Mouse (Mus musculus) heart, postnatal 0 days (tissue): ENCODE results near the gene Stim1. TPM values are rescaled to one million over a fixed set of nuclear protein-coding genes. Genes with fewer than 3 reads are reported as not detected.
A peak's percentile ranks its signal among the peaks of the same experiment; 100 is the strongest.

Experiments used
- ATAC-seq: fragments of 200-750 bp; cut with Nextera tagmentation; 2 replicates; pipeline ENCODE4 v1.8.0; 2017; ENCODE audit warnings: low read depth, moderate number of reproducible peaks, moderate library complexity; ENCODE audit not compliant: insufficient read depth
- DNase-seq: peaks from one replicate; pipeline ENCODE4 v3.0.0-alpha.2; 2016; ENCODE audit warnings: low spot score
- H3K27ac ChIP-seq: fragments of 300-500 bp; sonication (generic); 2 replicates; pipeline ENCODE4 v1.5.1; 2014; ENCODE audit warnings: low read depth, mild to moderate bottlenecking
- H3K27me3 ChIP-seq: fragments of 300-500 bp; sonication (generic); 2 replicates; pipeline ENCODE4 v1.6.1; 2014; ENCODE audit warnings: low read length, mixed read lengths; ENCODE audit not compliant: control insufficient read depth, insufficient read depth
- H3K36me3 ChIP-seq: fragments of 300-500 bp; sonication (generic); replicated peaks from 2 replicates; pipeline ENCODE4 v1.6.1; 2014; ENCODE audit warnings: low read length, mixed read lengths; ENCODE audit not compliant: control insufficient read depth, insufficient read depth
- H3K4me1 ChIP-seq: fragments of 300-500 bp; sonication (generic); 2 replicates; pipeline ENCODE4 v1.6.1; 2014; ENCODE audit warnings: antibody characterized with exemption; ENCODE audit not compliant: control insufficient read depth, insufficient read depth
- H3K4me2 ChIP-seq: fragments of 300-500 bp; sonication (generic); 2 replicates; pipeline ENCODE4 v1.6.1; 2014; ENCODE audit warnings: low read depth, mild to moderate bottlenecking, low read length, moderate library complexity
- H3K4me3 ChIP-seq: fragments of 300-500 bp; sonication (generic); 2 replicates; pipeline ENCODE4 v1.5.1; 2014; ENCODE audit warnings: low read depth, low read length
- H3K9ac ChIP-seq: fragments of 300-500 bp; sonication (generic); replicated peaks from 2 replicates; pipeline ENCODE4 v1.6.1; 2014; ENCODE audit warnings: low read depth, low read length, mixed read lengths
- H3K9me3 ChIP-seq: fragments of 300-500 bp; sonication (generic); replicated peaks from 2 replicates; pipeline ENCODE4 v1.6.1; 2016; ENCODE audit warnings: low read length; ENCODE audit not compliant: control insufficient read depth
- CTCF ChIP-seq: IDR thresholded peaks from 2 replicates; pipeline ENCODE4 v1.5.1; 2016; ENCODE audit warnings: antibody characterized with exemption, control low read depth, low read depth
- EP300 ChIP-seq: IDR thresholded peaks from 2 replicates; pipeline ENCODE4 v1.6.1; 2016; ENCODE audit warnings: antibody characterized with exemption, low read depth
- WGBS: fragments of 180-500 bp; shearing (Covaris S2); extraction: QIAGEN DNeasy Blood & Tissue Kit; methylation state at CpG from one replicate; pipeline ENCODE4 v1.1.7; 2014; 5-methylcytosine and 5-hydroxymethylcytosine counted together
- polyA plus RNA-seq: library from polyadenylated mRNA; unstranded; fragments of >200 nt; fragmentation: Nextera tagmentation; extraction: Ambion mirVana; gene quantifications from 2 replicates; pipeline ENCODE4 v1.2.1, GENCODE M21; 2015
- total RNA-seq: library from RNA; depleted of rRNA; stranded (reverse); fragments of >200 nt; gene quantifications from 2 replicates; pipeline ENCODE4 v1.2.3, GENCODE M21; 2014; ENCODE audit warnings: low replicate concordance

The Stim1 gene
- total and polyA plus RNA-seq, 2 experiments from 2014 or later, result 11.4 to 59.0 TPM

DNA sequence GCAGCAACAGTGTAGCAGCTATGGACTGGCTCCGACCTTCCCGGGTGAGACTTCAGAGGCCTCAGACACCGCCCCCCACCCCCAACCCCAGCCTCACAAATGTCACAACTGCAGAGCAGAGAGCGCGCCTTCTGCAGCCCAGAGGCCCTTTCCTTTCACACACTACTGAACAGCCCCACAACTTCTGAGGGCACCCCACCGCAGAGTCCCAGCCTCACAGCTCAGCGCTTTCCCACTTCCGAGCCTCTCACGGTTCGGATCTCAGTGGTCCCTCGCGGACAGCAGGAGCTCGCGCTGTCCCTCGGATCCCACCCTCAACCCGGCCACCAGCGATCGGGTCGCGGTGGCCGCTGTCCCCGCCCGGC is 18.1 kb upstream of the Stim1 start:
- peak overlapping the region; percentile 93 for H3K4me3 ChIP-seq
- H3K4me1 ChIP-seq, result peaks cover 39% of the 10 kb centered on the region
- peak; percentile 16 for ATAC-seq
- H3K4me2 ChIP-seq, result peak overlapping the region; percentile 81
- TF ChIP-seq EP300 (no peak), CTCF (no peak)
- no peaks in the 10 kb centered on the region for H3K36me3 ChIP-seq
- peak overlapping the region; percentile 88 for H3K9ac ChIP-seq
- no peak for DNase-seq
- H3K9me3 ChIP-seq, result no peaks in the 10 kb centered on the region
- peak overlapping the region; percentile 97 for H3K27ac ChIP-seq
- no peaks in the 10 kb centered on the region for H3K27me3 ChIP-seq
- WGBS, result under 1% methylated on average over 23 of the region's 23 CpGs

DNA sequence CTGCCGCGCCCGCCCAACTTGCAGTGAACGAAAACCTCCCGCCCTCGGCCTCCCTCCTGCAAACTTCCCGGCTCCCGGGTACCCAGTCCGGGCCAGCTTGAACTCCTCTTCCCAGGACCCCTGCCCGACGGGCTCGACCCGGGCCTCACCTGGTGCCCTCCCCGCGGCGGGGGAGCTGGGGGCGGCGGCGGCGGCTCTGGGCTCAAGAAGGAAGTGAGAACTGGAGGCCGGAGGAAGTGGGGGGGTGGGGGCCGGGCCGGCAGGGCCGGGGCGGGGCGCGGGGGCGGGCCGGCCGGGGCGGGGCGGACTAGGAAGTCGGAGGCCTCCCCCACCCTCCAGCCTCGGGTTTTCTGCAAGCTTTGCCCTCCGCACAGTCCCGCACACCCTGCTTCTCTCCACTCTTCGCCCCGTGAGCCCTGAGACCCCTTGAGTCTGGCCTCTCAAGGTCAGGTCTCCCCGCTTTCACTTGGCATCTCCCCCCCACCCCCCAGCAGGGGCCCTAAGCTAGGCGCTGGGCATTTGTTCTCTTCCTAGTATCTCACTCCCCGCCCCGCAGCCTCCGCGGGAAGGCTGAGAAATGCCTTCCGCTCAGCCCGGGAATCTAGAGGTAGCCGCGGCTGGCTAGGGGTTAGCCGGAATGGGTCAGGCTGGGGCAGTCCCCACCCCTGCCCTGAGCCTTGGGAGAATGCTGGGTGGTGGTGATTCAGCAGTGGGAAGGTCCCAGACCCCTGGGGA is 17.5 kb upstream of the Stim1 start:
- H3K4me1 ChIP-seq, result peaks cover 35% of the 10 kb centered on the region
- TF ChIP-seq EP300 (0 out of 2 replicates have a peak, but pooled peaks have one; percentile 8), CTCF (no peak)
- H3K27ac ChIP-seq, result peak overlapping the region; percentile 97
- peak overlapping the region; percentile 93 for H3K4me3 ChIP-seq
- H3K27me3 ChIP-seq, result no peaks in the 10 kb centered on the region
- peak; percentile 66 for DNase-seq
- no peaks in the 10 kb centered on the region for H3K36me3 ChIP-seq
- ATAC-seq, result peak; percentile 81
- H3K9ac ChIP-seq, result peak overlapping the region; percentile 88
- H3K9me3 ChIP-seq, result no peaks in the 10 kb centered on the region
- peak overlapping the region; percentile 81 for H3K4me2 ChIP-seq
- under 1% methylated on average over 38 of the region's 49 CpGs for WGBS

DNA sequence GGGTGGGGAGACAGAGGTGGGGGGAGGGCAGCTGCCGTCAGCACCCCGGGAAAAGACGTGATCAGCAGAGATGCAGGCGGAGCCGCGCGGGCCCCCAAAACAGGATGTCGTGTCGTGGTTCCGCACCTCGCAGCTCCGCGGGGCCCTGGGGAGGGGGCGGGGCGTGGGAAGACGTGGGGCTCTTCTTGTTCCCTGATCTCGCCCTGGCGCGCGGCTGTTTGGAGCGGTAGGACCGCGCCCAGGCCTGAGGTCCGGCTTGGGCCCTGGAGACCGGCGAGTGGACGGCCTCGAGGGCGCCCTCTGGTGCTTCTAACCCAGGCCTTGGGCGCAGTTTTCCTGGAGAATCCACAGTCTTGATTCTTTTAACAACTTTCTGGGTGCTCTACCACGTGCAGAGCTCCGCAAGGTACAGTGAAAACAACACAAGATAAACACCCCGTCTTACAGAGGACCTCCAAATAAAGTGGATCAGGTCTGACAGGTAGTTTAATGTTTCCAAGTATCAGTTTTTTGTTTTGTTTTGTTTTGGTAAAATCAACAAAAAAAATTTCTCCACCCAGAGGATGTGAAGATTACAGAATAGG is 16.9 kb upstream of the Stim1 start:
- peak; percentile 81 for ATAC-seq
- Histone ChIP-seq H3K4me2 (peak overlapping the region; percentile 81), H3K27ac (peak overlapping the region; percentile 97), H3K4me1 (peaks cover 28% of the 10 kb centered on the region), H3K9ac (peak overlapping the region; percentile 88), H3K27me3 (no peaks in the 10 kb centered on the region), H3K4me3 (peak overlapping the region; percentile 93), H3K9me3 (no peaks in the 10 kb centered on the region), H3K36me3 (no peaks in the 10 kb centered on the region)
- TF ChIP-seq CTCF, result peak; percentile 77
- TF ChIP-seq EP300, result no peak; the same call in 1 of the 2 replicates
- 1% methylated on average over 33 of the region's 33 CpGs for WGBS
- DNase-seq, result peak; percentile 72

DNA sequence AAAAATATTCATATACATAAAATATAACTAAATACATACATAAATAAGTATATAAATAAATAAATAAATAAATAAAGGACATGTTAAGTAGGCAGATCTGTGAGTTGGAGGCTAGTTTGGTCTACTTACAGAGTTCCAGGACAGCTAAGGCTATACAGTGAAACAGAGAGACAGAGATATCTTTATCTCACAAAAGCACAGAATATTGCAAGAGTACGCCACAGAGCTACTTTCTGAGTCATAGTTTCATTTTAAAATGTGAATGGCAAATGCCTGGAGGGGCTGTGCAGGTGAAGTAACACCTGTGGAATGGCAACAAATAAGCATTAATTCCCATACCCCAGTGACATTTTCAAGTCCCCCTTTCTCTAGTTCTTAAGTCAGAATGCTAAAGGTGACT is 14.0 kb upstream of the Stim1 start:
- ATAC-seq (no peak), DNase-seq (no peak)
- H3K27me3 ChIP-seq, result peaks cover 3% of the 10 kb centered on the region; the same call in 1 of the 2 replicates
- H3K36me3 ChIP-seq, result no peaks in the 10 kb centered on the region
- no peak overlapping the region for H3K4me2 ChIP-seq
- TF ChIP-seq EP300 (no peak), CTCF (no peak)
- 80% methylated on average over 1 of the region's 1 CpGs for WGBS
- H3K9me3 ChIP-seq, result no peaks in the 10 kb centered on the region
- no peak overlapping the region for H3K27ac ChIP-seq
- H3K9ac ChIP-seq, result no peak overlapping the region
- H3K4me3 ChIP-seq, result no peak overlapping the region
- 0 out of 2 replicates have a peak, but pooled peaks cover under 1% of the 10 kb centered on the region for H3K4me1 ChIP-seq

DNA sequence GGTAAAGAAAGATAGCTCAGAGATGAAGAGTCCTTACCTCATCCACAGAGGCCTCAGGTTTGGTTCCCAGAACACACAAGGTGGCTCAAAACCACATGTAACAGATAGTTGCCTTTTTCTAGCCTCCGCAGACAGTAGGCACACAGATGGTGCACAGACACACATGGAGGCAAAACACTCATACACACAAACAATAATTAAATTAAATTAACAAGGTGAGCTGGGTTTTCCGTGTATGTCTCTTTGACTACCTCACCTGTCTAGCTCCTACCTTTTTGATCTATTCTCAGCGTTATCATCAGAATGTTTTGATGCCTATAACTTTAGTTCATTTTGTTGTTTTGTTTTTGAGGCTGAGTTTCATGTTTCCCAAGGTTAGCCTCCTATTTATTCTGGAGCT is 11.7 kb upstream of the Stim1 start, which contains the start of gene Rhog:
Gene Rhog (minus strand): TSS at position 101 of the 400 bp plus-strand sequence.
- TF ChIP-seq CTCF (no peak), EP300 (no peak)
- no peak for ATAC-seq
- Histone ChIP-seq H3K4me3 (no peak within 1 kb of the TSS), H3K27ac (no peak within 1 kb of the TSS), H3K4me2 (no peak within 1 kb of the TSS), H3K36me3 (no peaks in the 10 kb centered on the region), H3K4me1 (no peaks in the 10 kb centered on the region), H3K27me3 (peaks cover 3% of the 10 kb centered on the region; the same call in 1 of the 2 replicates), H3K9me3 (no peaks in the 10 kb centered on the region), H3K9ac (no peak within 1 kb of the TSS)
- DNase-seq, result no peak
- WGBS, result 75% methylated on average over 3 of the region's 3 CpGs
